Mouse (Mus musculus) lung, adult 10 weeks (tissue): ENCODE results near the gene Gm13289. TPM values are rescaled to one million over a fixed set of nuclear protein-coding genes. Genes with fewer than 3 reads are reported as not detected.

Experiments
- polyA plus RNA-seq: library from polyadenylated mRNA; stranded (reverse); fragments of 350-450 nt; fragmentation: Illumina TruSeq; extraction: RNeasy Lipid Tissue Mini Kit (QIAGEN cat#74804); gene quantifications from one replicate; pipeline ENCODE4 v1.2.3, GENCODE M21; 2014; ENCODE audit warnings: low read depth, low replicate concordance; ENCODE audit not compliant: insufficient read depth

Gene Gm13289
- not detected for polyA plus RNA-seq

DNA sequence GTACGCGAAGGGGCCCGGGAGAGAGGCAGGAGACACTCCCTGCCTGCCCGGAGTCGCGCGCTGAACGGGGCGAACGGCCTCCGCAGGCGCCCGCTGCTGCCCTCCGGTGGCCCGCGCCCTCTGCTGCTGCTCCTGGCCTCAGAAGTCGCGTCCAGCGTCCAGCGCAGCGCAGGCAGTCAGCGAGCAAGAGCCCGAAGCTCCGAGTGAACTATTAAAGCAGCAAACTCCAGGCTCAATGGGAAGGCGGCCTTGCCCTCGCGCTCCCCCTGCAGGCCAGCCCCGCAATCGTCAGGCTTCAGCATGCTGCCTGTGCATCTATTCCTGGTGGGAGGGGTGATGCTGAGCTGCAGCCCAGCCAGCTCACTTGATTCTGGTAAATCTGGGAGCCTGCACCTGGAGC, at the start of gene Gm13289:
Gene Gm13289 (plus strand): TSS at position 301 of the 400 bp plus-strand sequence.

DNA sequence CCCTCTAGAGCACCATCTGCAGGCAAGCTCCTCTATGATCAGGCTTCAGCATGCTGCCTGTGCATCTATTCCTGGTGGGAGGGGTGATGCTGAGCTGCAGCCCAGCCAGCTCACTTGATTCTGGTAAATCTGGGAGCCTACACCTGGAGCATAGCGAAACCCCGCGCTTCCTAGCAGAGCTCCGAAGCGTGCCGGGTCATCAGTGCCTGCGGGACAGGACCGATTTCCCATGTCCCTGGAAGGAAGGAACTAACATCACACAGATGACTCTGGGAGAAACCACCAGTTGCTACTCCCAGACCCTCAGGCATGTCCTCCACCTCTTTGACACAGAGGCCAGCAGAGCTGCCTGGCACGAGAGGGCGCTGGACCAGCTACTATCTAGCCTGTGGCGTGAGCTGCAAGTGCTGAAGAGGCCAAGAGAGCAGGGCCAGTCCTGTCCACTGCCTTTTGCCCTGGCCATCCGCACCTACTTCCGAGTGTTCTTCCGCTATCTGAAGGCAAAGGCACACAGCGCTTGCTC, 21.8 kb upstream of the Gm13289 start, which contains the start of gene Gm13271:
Gene Gm13271 (plus strand): TSS at position 51 of the 523 bp plus-strand sequence.

DNA sequence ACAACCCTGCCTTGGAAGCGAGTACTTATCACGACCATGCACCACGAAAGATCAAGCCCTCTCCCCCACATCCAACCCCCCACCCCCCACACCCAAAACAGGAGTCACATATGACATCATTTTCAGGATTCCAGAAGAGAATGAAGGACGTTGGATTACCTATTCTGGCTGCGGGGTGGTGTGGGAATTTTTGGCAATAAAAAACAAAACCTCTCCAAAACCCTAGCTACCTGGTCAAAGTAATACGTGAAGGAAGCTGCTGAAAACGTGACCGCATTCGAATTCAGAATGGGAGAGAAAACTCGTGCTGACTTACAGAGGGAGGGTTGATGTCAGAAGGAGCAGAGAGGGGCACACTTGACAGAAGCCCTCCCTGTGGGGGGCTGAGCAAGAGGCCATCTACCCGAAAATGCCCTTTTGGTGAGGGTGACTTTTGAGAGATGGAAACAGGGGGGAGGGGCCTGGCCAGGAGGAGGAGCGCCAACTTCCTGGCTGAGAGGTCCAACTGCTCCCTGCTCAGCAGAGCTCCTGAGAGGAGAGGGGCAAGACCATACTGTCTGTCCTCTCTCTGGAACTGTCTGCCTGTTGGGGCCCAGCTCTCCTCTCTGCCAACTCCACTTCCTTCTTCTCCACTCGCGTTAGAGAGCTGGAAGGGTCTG, 17.0 kb upstream of the Gm13289 start, which contains the start of gene Gm13283:
Gene Gm13283 (plus strand): TSS at position 510 of the 659 bp plus-strand sequence.

DNA sequence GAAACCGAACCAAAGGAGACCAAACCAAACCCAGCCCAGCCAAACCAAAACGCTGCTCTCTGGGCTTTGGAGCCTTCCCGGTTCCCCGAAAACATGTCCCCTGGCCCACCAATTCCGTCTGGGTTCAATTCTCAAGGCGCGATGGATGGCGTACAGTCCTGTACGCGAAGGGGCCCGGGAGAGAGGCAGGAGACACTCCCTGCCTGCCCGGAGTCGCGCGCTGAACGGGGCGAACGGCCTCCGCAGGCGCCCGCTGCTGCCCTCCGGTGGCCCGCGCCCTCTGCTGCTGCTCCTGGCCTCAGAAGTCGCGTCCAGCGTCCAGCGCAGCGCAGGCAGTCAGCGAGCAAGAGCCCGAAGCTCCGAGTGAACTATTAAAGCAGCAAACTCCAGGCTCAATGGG, 3.2 kb upstream of the Gm13289 start, which contains the start of gene Gm13290:
Gene Gm13290 (plus strand): TSS at position 301 of the 400 bp plus-strand sequence.

DNA sequence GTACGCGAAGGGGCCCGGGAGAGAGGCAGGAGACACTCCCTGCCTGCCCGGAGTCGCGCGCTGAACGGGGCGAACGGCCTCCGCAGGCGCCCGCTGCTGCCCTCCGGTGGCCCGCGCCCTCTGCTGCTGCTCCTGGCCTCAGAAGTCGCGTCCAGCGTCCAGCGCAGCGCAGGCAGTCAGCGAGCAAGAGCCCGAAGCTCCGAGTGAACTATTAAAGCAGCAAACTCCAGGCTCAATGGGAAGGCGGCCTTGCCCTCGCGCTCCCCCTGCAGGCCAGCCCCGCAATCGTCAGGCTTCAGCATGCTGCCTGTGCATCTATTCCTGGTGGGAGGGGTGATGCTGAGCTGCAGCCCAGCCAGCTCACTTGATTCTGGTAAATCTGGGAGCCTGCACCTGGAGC, 2.8 kb downstream of the Gm13289 start, which contains the start of gene Gm13272:
Gene Gm13272 (plus strand): TSS at position 301 of the 400 bp plus-strand sequence.

DNA sequence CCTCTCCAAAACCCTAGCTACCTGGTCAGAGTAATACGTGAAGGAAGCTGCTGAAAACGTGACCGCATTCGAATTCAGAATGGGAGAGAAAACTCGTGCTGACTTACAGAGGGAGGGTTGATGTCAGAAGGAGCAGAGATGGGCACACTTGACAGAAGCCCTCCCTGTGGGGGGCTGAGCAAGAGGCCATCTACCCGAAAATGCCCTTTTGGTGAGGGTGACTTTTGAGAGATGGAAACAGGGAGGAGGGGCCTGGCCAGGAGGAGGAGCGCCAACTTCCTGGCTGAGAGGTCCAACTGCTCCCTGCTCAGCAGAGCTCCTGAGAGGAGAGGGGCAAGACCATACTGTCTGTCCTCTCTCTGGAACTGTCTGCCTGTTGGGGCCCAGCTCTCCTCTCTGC, 5.1 kb downstream of the Gm13289 start, which contains the start of gene Ifnz:
Gene Ifnz (plus strand): TSS at position 301 of the 400 bp plus-strand sequence.

DNA sequence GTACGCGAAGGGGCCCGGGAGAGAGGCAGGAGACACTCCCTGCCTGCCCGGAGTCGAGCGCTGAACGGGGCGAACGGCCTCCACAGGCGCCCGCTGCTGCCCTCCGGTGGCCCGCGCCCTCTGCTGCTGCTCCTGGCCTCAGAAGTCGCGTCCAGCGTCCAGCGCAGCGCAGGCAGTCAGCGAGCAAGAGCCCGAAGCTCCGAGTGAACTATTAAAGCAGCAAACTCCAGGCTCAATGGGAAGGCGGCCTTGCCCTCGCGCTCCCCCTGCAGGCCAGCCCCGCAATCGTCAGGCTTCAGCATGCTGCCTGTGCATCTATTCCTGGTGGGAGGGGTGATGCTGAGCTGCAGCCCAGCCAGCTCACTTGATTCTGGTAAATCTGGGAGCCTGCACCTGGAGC, 8.7 kb downstream of the Gm13289 start, which contains the start of gene Gm13276:
Gene Gm13276 (plus strand): TSS at position 301 of the 400 bp plus-strand sequence.

DNA sequence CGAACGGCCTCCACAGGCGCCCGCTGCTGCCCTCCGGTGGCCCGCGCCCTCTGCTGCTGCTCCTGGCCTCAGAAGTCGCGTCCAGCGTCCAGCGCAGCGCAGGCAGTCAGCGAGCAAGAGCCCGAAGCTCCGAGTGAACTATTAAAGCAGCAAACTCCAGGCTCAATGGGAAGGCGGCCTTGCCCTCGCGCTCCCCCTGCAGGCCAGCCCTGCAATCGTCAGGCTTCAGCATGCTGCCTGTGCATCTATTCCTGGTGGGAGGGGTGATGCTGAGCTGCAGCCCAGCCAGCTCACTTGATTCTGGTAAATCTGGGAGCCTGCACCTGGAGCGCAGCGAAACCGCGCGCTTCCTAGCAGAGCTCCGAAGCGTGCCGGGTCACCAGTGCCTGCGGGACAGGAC, 11.7 kb downstream of the Gm13289 start, which contains the start of gene Gm13277:
Gene Gm13277 (plus strand): TSS at position 231 of the 400 bp plus-strand sequence.

DNA sequence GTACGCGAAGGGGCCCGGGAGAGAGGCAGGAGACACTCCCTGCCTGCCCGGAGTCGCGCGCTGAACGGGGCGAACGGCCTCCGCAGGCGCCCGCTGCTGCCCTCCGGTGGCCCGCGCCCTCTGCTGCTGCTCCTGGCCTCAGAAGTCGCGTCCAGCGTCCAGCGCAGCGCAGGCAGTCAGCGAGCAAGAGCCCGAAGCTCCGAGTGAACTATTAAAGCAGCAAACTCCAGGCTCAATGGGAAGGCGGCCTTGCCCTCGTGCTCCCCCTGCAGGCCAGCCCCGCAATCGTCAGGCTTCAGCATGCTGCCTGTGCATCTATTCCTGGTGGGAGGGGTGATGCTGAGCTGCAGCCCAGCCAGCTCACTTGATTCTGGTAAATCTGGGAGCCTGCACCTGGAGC, 14.5 kb downstream of the Gm13289 start, which contains the start of gene Gm13278:
Gene Gm13278 (plus strand): TSS at position 301 of the 400 bp plus-strand sequence.

DNA sequence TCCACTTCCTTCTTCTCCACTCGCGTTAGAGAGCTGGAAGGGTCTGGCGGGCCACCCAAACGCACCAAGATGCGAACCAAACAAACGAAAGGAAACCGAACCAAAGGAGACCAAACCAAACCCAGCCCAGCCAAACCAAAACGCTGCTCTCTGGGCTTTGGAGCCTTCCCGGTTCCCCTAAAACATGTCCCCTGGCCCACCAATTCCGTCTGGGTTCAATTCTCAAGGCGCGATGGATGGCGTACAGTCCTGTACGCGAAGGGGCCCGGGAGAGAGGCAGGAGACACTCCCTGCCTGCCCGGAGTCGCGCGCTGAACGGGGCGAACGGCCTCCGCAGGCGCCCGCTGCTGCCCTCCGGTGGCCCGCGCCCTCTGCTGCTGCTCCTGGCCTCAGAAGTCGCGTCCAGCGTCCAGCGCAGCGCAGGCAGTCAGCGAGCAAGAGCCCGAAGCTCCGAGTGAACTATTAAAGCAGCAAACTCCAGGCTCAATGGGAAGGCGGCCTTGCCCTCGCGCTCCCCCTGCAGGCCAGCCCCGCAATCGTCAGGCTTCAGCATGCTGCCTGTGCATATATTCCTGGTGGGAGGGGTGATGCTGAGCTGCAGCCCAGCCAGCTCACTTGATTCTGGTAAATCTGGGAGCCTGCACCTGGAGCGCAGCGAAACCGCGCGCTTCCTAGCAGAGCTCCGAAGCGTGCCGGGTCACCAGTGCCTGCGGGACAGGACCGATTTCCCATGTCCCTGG, 17.4 kb downstream of the Gm13289 start, which contains the start of gene Gm13275:
Gene Gm13275 (plus strand): TSS at position 552 of the 740 bp plus-strand sequence.

DNA sequence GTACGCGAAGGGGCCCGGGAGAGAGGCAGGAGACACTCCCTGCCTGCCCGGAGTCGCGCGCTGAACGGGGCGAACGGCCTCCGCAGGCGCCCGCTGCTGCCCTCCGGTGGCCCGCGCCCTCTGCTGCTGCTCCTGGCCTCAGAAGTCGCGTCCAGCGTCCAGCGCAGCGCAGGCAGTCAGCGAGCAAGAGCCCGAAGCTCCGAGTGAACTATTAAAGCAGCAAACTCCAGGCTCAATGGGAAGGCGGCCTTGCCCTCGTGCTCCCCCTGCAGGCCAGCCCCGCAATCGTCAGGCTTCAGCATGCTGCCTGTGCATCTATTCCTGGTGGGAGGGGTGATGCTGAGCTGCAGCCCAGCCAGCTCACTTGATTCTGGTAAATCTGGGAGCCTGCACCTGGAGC, 20.4 kb downstream of the Gm13289 start, which contains the start of gene Gm13279:
Gene Gm13279 (plus strand): TSS at position 301 of the 400 bp plus-strand sequence.

DNA sequence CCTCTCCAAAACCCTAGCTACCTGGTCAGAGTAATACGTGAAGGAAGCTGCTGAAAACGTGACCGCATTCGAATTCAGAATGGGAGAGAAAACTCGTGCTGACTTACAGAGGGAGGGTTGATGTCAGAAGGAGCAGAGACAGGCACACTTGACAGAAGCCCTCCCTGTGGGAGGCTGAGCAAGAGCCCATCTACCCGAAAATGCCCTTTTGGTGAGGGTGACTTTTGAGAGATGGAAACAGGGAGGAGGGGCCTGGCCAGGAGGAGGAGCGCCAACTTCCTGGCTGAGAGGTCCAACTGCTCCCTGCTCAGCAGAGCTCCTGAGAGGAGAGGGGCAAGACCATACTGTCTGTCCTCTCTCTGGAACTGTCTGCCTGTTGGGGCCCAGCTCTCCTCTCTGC, 22.6 kb downstream of the Gm13289 start, which contains the start of gene Gm13285:
Gene Gm13285 (plus strand): TSS at position 301 of the 400 bp plus-strand sequence.

DNA sequence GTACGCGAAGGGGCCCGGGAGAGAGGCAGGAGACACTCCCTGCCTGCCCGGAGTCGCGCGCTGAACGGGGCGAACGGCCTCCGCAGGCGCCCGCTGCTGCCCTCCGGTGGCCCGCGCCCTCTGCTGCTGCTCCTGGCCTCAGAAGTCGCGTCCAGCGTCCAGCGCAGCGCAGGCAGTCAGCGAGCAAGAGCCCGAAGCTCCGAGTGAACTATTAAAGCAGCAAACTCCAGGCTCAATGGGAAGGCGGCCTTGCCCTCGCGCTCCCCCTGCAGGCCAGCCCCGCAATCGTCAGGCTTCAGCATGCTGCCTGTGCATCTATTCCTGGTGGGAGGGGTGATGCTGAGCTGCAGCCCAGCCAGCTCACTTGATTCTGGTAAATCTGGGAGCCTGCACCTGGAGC, 26.2 kb downstream of the Gm13289 start, which contains the start of gene Gm13287:
Gene Gm13287 (plus strand): TSS at position 301 of the 400 bp plus-strand sequence.

DNA sequence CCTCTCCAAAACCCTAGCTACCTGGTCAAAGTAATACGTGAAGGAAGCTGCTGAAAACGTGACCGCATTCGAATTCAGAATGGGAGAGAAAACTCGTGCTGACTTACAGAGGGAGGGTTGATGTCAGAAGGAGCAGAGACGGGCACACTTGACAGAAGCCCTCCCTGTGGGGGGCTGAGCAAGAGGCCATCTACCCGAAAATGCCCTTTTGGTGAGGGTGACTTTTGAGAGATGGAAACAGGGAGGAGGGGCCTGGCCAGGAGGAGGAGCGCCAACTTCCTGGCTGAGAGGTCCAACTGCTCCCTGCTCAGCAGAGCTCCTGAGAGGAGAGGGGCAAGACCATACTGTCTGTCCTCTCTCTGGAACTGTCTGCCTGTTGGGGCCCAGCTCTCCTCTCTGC, 28.5 kb downstream of the Gm13289 start, which contains the start of gene Gm13288:
Gene Gm13288 (plus strand): TSS at position 301 of the 400 bp plus-strand sequence.

DNA sequence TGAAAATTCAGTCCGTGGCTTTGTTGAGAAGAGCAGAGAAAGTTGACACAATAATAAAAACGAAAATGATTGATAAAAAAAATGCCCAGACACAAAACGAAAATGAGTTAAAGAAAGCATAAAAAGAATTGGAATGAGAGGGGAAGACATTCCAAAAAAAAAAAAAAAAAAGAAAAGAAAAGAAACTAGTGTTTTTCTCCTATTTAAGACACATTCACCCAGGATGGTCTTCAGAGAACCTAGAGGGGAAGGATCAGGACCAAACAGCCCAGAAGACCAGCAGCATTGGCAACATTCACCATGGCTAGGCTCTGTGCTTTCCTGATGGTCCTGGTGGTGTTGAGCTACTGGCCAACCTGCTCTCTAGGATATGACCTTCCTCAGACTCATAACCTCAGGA, 39.2 kb downstream of the Gm13289 start, which contains the start of gene Ifna7:
Gene Ifna7 (plus strand): TSS at position 301 of the 400 bp plus-strand sequence.

DNA sequence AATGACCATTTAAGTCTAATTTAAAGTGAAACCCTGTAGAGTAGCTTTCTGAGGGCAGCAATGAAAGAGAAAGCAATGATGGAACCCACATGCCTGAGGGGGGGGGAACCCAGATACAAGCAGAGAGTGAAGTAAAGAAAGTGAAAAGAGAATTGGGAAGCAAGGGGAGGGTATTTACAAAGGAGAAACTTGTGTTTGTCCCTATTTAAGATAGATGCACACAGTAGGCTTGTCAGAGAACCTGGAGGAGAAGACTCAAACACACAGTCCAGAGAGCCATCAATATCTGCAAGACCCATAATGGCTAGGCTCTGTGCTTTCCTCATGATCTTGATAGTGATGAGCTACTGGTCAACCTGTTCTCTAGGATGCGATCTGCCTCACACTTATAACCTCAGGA, 42.9 kb downstream of the Gm13289 start, which contains the start of gene Ifna11:
Gene Ifna11 (plus strand): TSS at position 301 of the 400 bp plus-strand sequence.

Other genes starting within 250 kb of the Gm13289 start
- gene Ifna15, start 218.7 kb upstream of the Gm13289 start, polyA plus RNA-seq: not detected
- not detected for gene Ifna14, start 205.1 kb upstream of the Gm13289 start, polyA plus RNA-seq
- not detected for gene Ifna9, start 184.5 kb upstream of the Gm13289 start, polyA plus RNA-seq
- gene Ifna12, start 173.5 kb upstream of the Gm13289 start, polyA plus RNA-seq: not detected
- not detected for gene C87499, start 142.5 kb upstream of the Gm13289 start, polyA plus RNA-seq
- gene Ifna13, start 132.5 kb upstream of the Gm13289 start, polyA plus RNA-seq: not detected
- not detected for gene Ifna16, start 100.0 kb upstream of the Gm13289 start, polyA plus RNA-seq
- not detected for gene Ifna2, start 93.0 kb upstream of the Gm13289 start, polyA plus RNA-seq
- not detected for gene Ifnab, start 85.6 kb upstream of the Gm13289 start, polyA plus RNA-seq
- not detected for gene Gm26566, start 55.1 kb upstream of the Gm13289 start, polyA plus RNA-seq
- gene Klhl9, start 54.5 kb upstream of the Gm13289 start, polyA plus RNA-seq: 30.6 TPM
- gene Gm13271, start 22.1 kb upstream of the Gm13289 start, polyA plus RNA-seq: not detected
- not detected for gene Gm13283, start 16.8 kb upstream of the Gm13289 start, polyA plus RNA-seq
- not detected for gene Gm13290, start 3.1 kb upstream of the Gm13289 start, polyA plus RNA-seq
- gene Gm13272, start 2.9 kb downstream of the Gm13289 start, polyA plus RNA-seq: not detected
- gene Ifnz, start 5.2 kb downstream of the Gm13289 start, polyA plus RNA-seq: not detected
- gene Gm13276, start 8.8 kb downstream of the Gm13289 start, polyA plus RNA-seq: not detected
- gene Gm13277, start 11.7 kb downstream of the Gm13289 start, polyA plus RNA-seq: not detected
- gene Gm13278, start 14.6 kb downstream of the Gm13289 start, polyA plus RNA-seq: not detected
- not detected for gene Gm13275, start 17.6 kb downstream of the Gm13289 start, polyA plus RNA-seq
- not detected for gene Gm13279, start 20.5 kb downstream of the Gm13289 start, polyA plus RNA-seq
- gene Gm13285, start 22.7 kb downstream of the Gm13289 start, polyA plus RNA-seq: not detected
- gene Gm13287, start 26.3 kb downstream of the Gm13289 start, polyA plus RNA-seq: not detected
- not detected for gene Gm13288, start 28.6 kb downstream of the Gm13289 start, polyA plus RNA-seq
- not detected for gene Ifna7, start 39.3 kb downstream of the Gm13289 start, polyA plus RNA-seq
- not detected for gene Ifna11, start 43.0 kb downstream of the Gm13289 start, polyA plus RNA-seq
- not detected for gene Ifna6, start 50.5 kb downstream of the Gm13289 start, polyA plus RNA-seq
- gene Ifna5, start 58.6 kb downstream of the Gm13289 start, polyA plus RNA-seq: not detected
- gene Ifna4, start 64.9 kb downstream of the Gm13289 start, polyA plus RNA-seq: not detected
- not detected for gene Ifna1, start 73.2 kb downstream of the Gm13289 start, polyA plus RNA-seq
- not detected for gene Ifne, start 103.3 kb downstream of the Gm13289 start, polyA plus RNA-seq